Mouse (Mus musculus) limb, embryonic 12.5 days (tissue): ENCODE data around the gene Cdh15. TPM values are rescaled to one million over a fixed set of nuclear protein-coding genes. Genes with fewer than 3 reads are reported as not detected.

Source experiments
- ATAC-seq: fragments of 200-750 bp; cut with Nextera tagmentation; 2 replicates; pipeline ENCODE4 v1.8.0; 2017; ENCODE audit warnings: low read depth, moderate TSS enrichment; ENCODE audit not compliant: insufficient number of reproducible peaks, insufficient read depth, low FRiP score, low TSS enrichment
- H3K27ac ChIP-seq: fragments of 300-500 bp; sonication (generic); 2 replicates; pipeline ENCODE4 v1.5.1; 2016; ENCODE audit warnings: mild to moderate bottlenecking, moderate library complexity
- H3K27me3 ChIP-seq: fragments of 300-500 bp; sonication (generic); 2 replicates; pipeline ENCODE4 v1.6.1; 2016; ENCODE audit warnings: mild to moderate bottlenecking, moderate library complexity
- H3K36me3 ChIP-seq: fragments of 300-500 bp; sonication (generic); 2 replicates; pipeline ENCODE4 v1.6.1; 2016; ENCODE audit warnings: mild to moderate bottlenecking, moderate library complexity
- H3K4me1 ChIP-seq: fragments of 300-500 bp; sonication (generic); replicated peaks from 2 replicates; pipeline ENCODE4 v1.6.1; 2016
- H3K4me2 ChIP-seq: fragments of 300-500 bp; sonication (generic); 2 replicates; pipeline ENCODE4 v1.6.1; 2016; ENCODE audit warnings: mild to moderate bottlenecking, moderate library complexity
- H3K4me3 ChIP-seq: fragments of 300-500 bp; sonication (generic); replicated peaks from 2 replicates; pipeline ENCODE4 v1.5.1; 2016; ENCODE audit warnings: mild to moderate bottlenecking
- H3K9ac ChIP-seq: fragments of 300-500 bp; sonication (generic); replicated peaks from 2 replicates; pipeline ENCODE4 v1.6.1; 2016; ENCODE audit warnings: mild to moderate bottlenecking, moderate library complexity
- H3K9me3 ChIP-seq: fragments of 300-500 bp; sonication (generic); 2 replicates; pipeline ENCODE4 v1.6.1; 2016; ENCODE audit warnings: mild to moderate bottlenecking, moderate library complexity
- WGBS: fragments of 180-500 bp; shearing (Covaris S2); methylation state at CpG from one replicate; pipeline ENCODE4 v1.1.7; 2016; 5-methylcytosine and 5-hydroxymethylcytosine counted together
- polyA plus RNA-seq: library from polyadenylated mRNA; unstranded; fragments of >200 nt; fragmentation: Nextera tagmentation; extraction: Ambion mirVana; gene quantifications from 2 replicates; pipeline ENCODE4 v1.2.1, GENCODE M21; 2016

The Cdh15 gene
- 18.3 and 20.6 TPM in 2 replicates for polyA plus RNA-seq

GRCm38 (mm10) chr8:122847829-122848561 is at the start of gene Cdh15:
TSS of gene Cdh15 (plus strand) at chr8:122847966.
- H3K4me1 ChIP-seq: peaks cover 27% of the 10 kb centered on the region
- H3K4me3 ChIP-seq: peak within 1 kb of the TSS; percentile 30
- peak within 1 kb of the TSS; percentile 56 for H3K27ac ChIP-seq
- peak within 1 kb of the TSS; percentile 44 for H3K4me2 ChIP-seq
- peak; percentile 85 for ATAC-seq
- no peak within 1 kb of the TSS; the same call in 1 of the 2 replicates for H3K9ac ChIP-seq
- H3K9me3 ChIP-seq: no peaks in the 10 kb centered on the region
- H3K27me3 ChIP-seq: peaks cover 7% of the 10 kb centered on the region
- no peaks in the 10 kb centered on the region for H3K36me3 ChIP-seq
- WGBS: 14% methylated on average over 18 of the region's 18 CpGs

- Histone ChIP-seq H3K4me1 (peaks cover 52% of the 10 kb centered on the region), H3K27me3 (no peaks in the 10 kb centered on the region), H3K27ac (peak overlapping the region; percentile 47; the same call in 1 of the 2 replicates), H3K9ac (peak overlapping the region; percentile 50), H3K36me3 (peaks cover 18% of the 10 kb centered on the region), H3K9me3 (no peaks in the 10 kb centered on the region), H3K4me2 (0 out of 2 replicates have a peak overlapping the region, but pooled peaks have one; percentile 15), H3K4me3 (no peak overlapping the region)
- no peak for ATAC-seq
- 23% methylated on average over 15 of the region's 15 CpGs for WGBS
Observed at GRCm38 (mm10) chr8:122803906-122804761, 43.6 kb upstream of the Cdh15 start.

- Histone ChIP-seq H3K36me3 (peaks cover 18% of the 10 kb centered on the region), H3K9me3 (no peaks in the 10 kb centered on the region), H3K4me2 (no peak overlapping the region), H3K27ac (peak overlapping the region; percentile 45; the same call in 1 of the 2 replicates), H3K4me1 (peaks cover 52% of the 10 kb centered on the region), H3K4me3 (no peak overlapping the region), H3K9ac (no peak overlapping the region), H3K27me3 (no peaks in the 10 kb centered on the region)
- WGBS: 49% methylated on average over 3 of the region's 3 CpGs
- no peak for ATAC-seq
Observed at GRCm38 (mm10) chr8:122805349-122805748, 42.4 kb upstream of the Cdh15 start.

- 71% methylated on average over 7 of the region's 7 CpGs for WGBS
- no peaks in the 10 kb centered on the region for H3K27me3 ChIP-seq
- H3K9me3 ChIP-seq: no peaks in the 10 kb centered on the region
- H3K27ac ChIP-seq: peak overlapping the region; percentile 47; the same call in 1 of the 2 replicates
- H3K4me1 ChIP-seq: peaks cover 52% of the 10 kb centered on the region
- H3K36me3 ChIP-seq: peaks cover 29% of the 10 kb centered on the region
- no peak overlapping the region for H3K4me3 ChIP-seq
- no peak for ATAC-seq
- H3K4me2 ChIP-seq: no peak overlapping the region
- H3K9ac ChIP-seq: no peak overlapping the region; the same call in 1 of the 2 replicates
Observed at GRCm38 (mm10) chr8:122806956-122807538, 40.7 kb upstream of the Cdh15 start.

- no peaks in the 10 kb centered on the region for H3K9me3 ChIP-seq
- H3K36me3 ChIP-seq: peaks cover 24% of the 10 kb centered on the region
- no peaks in the 10 kb centered on the region for H3K27me3 ChIP-seq
- no peak overlapping the region for H3K9ac ChIP-seq
- WGBS: 88% methylated on average over 4 of the region's 4 CpGs
- peaks cover 52% of the 10 kb centered on the region for H3K4me1 ChIP-seq
- no peak overlapping the region for H3K4me2 ChIP-seq
- no peak overlapping the region for H3K4me3 ChIP-seq
- peak overlapping the region; percentile 47; the same call in 1 of the 2 replicates for H3K27ac ChIP-seq
- ATAC-seq: no peak
Observed at GRCm38 (mm10) chr8:122807907-122808306, 39.9 kb upstream of the Cdh15 start.

GRCm38 (mm10) chr8:122810376-122810775 is 37.4 kb upstream of the Cdh15 start:
- Histone ChIP-seq H3K9me3 (no peaks in the 10 kb centered on the region), H3K27ac (no peak overlapping the region), H3K36me3 (peaks cover 38% of the 10 kb centered on the region), H3K27me3 (0 out of 2 replicates have a peak, but pooled peaks cover 3% of the 10 kb centered on the region), H3K9ac (no peak overlapping the region), H3K4me3 (no peak overlapping the region), H3K4me1 (peaks cover 28% of the 10 kb centered on the region), H3K4me2 (no peak overlapping the region)
- WGBS: 75% methylated on average over 8 of the region's 8 CpGs
- ATAC-seq: no peak

- WGBS: 79% methylated on average over 16 of the region's 16 CpGs
- H3K4me2 ChIP-seq: no peak overlapping the region
- peaks cover 44% of the 10 kb centered on the region for H3K36me3 ChIP-seq
- no peak overlapping the region for H3K4me3 ChIP-seq
- H3K27me3 ChIP-seq: 0 out of 2 replicates have a peak, but pooled peaks cover 3% of the 10 kb centered on the region
- no peak for ATAC-seq
- H3K9me3 ChIP-seq: no peaks in the 10 kb centered on the region
- no peak overlapping the region for H3K9ac ChIP-seq
- no peak overlapping the region for H3K27ac ChIP-seq
- H3K4me1 ChIP-seq: peaks cover 13% of the 10 kb centered on the region
Observed at GRCm38 (mm10) chr8:122811870-122812494, 35.8 kb upstream of the Cdh15 start.

GRCm38 (mm10) chr8:122812610-122813250 is 35.0 kb upstream of the Cdh15 start:
- peaks cover 47% of the 10 kb centered on the region for H3K36me3 ChIP-seq
- H3K27ac ChIP-seq: no peak overlapping the region
- H3K4me2 ChIP-seq: no peak overlapping the region
- no peak overlapping the region for H3K9ac ChIP-seq
- 0 out of 2 replicates have a peak, but pooled peaks have one; percentile 14 for ATAC-seq
- H3K4me1 ChIP-seq: peaks cover 9% of the 10 kb centered on the region
- H3K4me3 ChIP-seq: no peak overlapping the region
- H3K9me3 ChIP-seq: no peaks in the 10 kb centered on the region
- WGBS: 77% methylated on average over 14 of the region's 14 CpGs
- H3K27me3 ChIP-seq: 0 out of 2 replicates have a peak, but pooled peaks cover 3% of the 10 kb centered on the region

- WGBS: 36% methylated on average over 7 of the region's 7 CpGs
- Histone ChIP-seq H3K27me3 (0 out of 2 replicates have a peak, but pooled peaks cover 3% of the 10 kb centered on the region), H3K27ac (no peak overlapping the region), H3K9me3 (no peaks in the 10 kb centered on the region), H3K9ac (0 out of 2 replicates have a peak overlapping the region, but pooled peaks have one; percentile 14), H3K4me2 (no peak overlapping the region), H3K4me1 (peaks cover 8% of the 10 kb centered on the region), H3K4me3 (no peak overlapping the region), H3K36me3 (peaks cover 50% of the 10 kb centered on the region)
- no peak for ATAC-seq
Observed at GRCm38 (mm10) chr8:122814608-122815007, 33.2 kb upstream of the Cdh15 start.

GRCm38 (mm10) chr8:122816965-122817364 is 30.8 kb upstream of the Cdh15 start:
- no peak for ATAC-seq
- H3K9me3 ChIP-seq: no peaks in the 10 kb centered on the region
- H3K4me2 ChIP-seq: no peak overlapping the region
- H3K9ac ChIP-seq: no peak overlapping the region
- H3K36me3 ChIP-seq: peaks cover 37% of the 10 kb centered on the region
- H3K4me3 ChIP-seq: no peak overlapping the region
- H3K27ac ChIP-seq: no peak overlapping the region
- H3K27me3 ChIP-seq: 0 out of 2 replicates have a peak, but pooled peaks cover 3% of the 10 kb centered on the region
- peaks cover 8% of the 10 kb centered on the region for H3K4me1 ChIP-seq
- WGBS: 92% methylated on average over 6 of the region's 6 CpGs
